ENCODE assay signal across 13 mouse cellular contexts in genomic region chr2:16365830-16366401, GRCm38 (mm10). TPM values are rescaled to one million over a fixed set of nuclear protein-coding genes. Genes with fewer than 3 reads are reported as not detected.
DNase-seq lines count a peak whose midpoint lies in the region; ATAC-seq and TF ChIP-seq lines count a peak whose summit lies in the region.
"Had no signal": no experiment of that assay in that cellular context is flagged by ENCODE, and none has a peak within 500 bp of the region (broad histone marks: within the 10 kb centered on the region; RNA-seq: fewer than 3 reads in every experiment).

No protein-coding gene starts in this region.

- peaks cover 11 to 20% of the 10 kb centered on the region in 2 experiments for H3K4me1 ChIP-seq in MEL (ENCODE audit: control insufficient read depth in 1 of 2, insufficient read depth in 2 of 2, low read length in 2 of 2)
- H3K4me1 ChIP-seq: embryonic facial prominence, embryonic 12.5 days; hindbrain, embryonic 15.5 days had no signal

- intact Hi-C loops in gastrocnemius, postnatal 36 days (cut with DNase I), result no loop called here

- no peak for TF ChIP-seq POLR2A in MEL (IDR thresholded peaks at IDR 0.05; ENCODE audit: control insufficient read depth in 1 of 2, insufficient read depth in 1 of 2, low read depth in 1 of 2, low read length in 2 of 2, poor library complexity in 1 of 2)

- H3K9ac ChIP-seq in MEL (ENCODE audit: control insufficient read depth, low read depth, low read length, poor library complexity, severe bottlenecking), result no peak overlapping the region
- H3K9ac ChIP-seq: embryonic facial prominence, embryonic 12.5 days; hindbrain, embryonic 15.5 days; liver, embryonic 15.5 days had no signal

- TF ChIP-seq RAD21 in MEL (IDR thresholded peaks at IDR 0.05; ENCODE audit: low read depth, low read length), result no peak

- TF ChIP-seq CTCF in MEL (IDR thresholded peaks at IDR 0.05 in 2 of 3, conservative IDR thresholded peaks at IDR 0.05 in 1 of 3; ENCODE audit: control insufficient read depth in 1 of 3, insufficient read depth in 1 of 3, low read depth in 2 of 3, low read length in 3 of 3, poor library complexity in 1 of 3, severe bottlenecking in 1 of 3), result no peak

- TF ChIP-seq EP300 in MEL (IDR thresholded peaks at IDR 0.05; ENCODE audit: low read depth in 1 of 2, low read length in 2 of 2), result no peak

- H3K4me3 ChIP-seq in MEL (ENCODE audit: control insufficient read depth in 1 of 2, insufficient read depth in 1 of 2, low read depth in 2 of 2, low read length in 2 of 2), result no peak overlapping the region
- H3K4me3 ChIP-seq: embryonic facial prominence, embryonic 12.5 days; hindbrain, embryonic 15.5 days; liver, embryonic 15.5 days had no signal

- DNase-seq in kidney, postnatal 10 days, result peak; percentile 31
- DNase-seq in kidney, adult 11 months, result no peak
- peak; percentile 36 for DNase-seq in MEL (ENCODE audit: low read depth, low spot score)
- peak; percentile 36 to 41 for DNase-seq in gastrocnemius, postnatal 36 days
- DNase-seq in lung, postnatal 10 days, result peak; percentile 45
- no peak for DNase-seq in c-Kit-positive CD71-positive TER-119-positive erythroid progenitor cells, embryonic 14.5 days (ENCODE audit: low spot score)
- no peak for DNase-seq in layer of hippocampus, postnatal 25 days (ENCODE audit: extremely low spot score in 1 of 2, low spot score in 1 of 2)
- DNase-seq: cerebellum, adult 11-12 months had no signal

- H3K36me3 ChIP-seq in MEL (ENCODE audit: control insufficient read depth in 1 of 2, insufficient read depth in 2 of 2, low read length in 2 of 2), result peaks cover 0 to 29% of the 10 kb centered on the region in 2 experiments; a peak in 2 of 4 replicates
- H3K36me3 ChIP-seq: embryonic facial prominence, embryonic 12.5 days; hindbrain, embryonic 15.5 days; liver, embryonic 15.5 days had no signal

- H3K79me2 ChIP-seq in MEL (ENCODE audit: control insufficient read depth, insufficient read depth, low read length, poor library complexity), result no peaks in the 10 kb centered on the region

- ATAC-seq in inflammation-experienced regulatory T-cells, adult 6 months, result no peak

- no peaks in the 10 kb centered on the region for H3K9me3 ChIP-seq in MEL (replicated peaks; ENCODE audit: insufficient read depth, low read length)
- H3K9me3 ChIP-seq: embryonic facial prominence, embryonic 12.5 days; hindbrain, embryonic 15.5 days; liver, embryonic 15.5 days had no signal

- H3K27me3 ChIP-seq in MEL (ENCODE audit: control insufficient read depth in 1 of 2, insufficient read depth in 2 of 2, low read length in 2 of 2), result no peaks in the 10 kb centered on the region
- H3K27me3 ChIP-seq: embryonic facial prominence, embryonic 12.5 days; hindbrain, embryonic 15.5 days; liver, embryonic 15.5 days had no signal

- H3K27ac ChIP-seq in MEL (ENCODE audit: control insufficient read depth, low read depth, low read length), result peak overlapping the region; percentile 52; the same call in 1 of the 2 replicates
- H3K27ac ChIP-seq: embryonic facial prominence, embryonic 12.5 days; hindbrain, embryonic 15.5 days; kidney, postnatal 0 days; liver, embryonic 15.5 days had no signal

TF ChIP-seq in MEL, 35 proteins besides CTCF, POLR2A, EP300 and RAD21:
- no peak for TF ChIP-seq MAX (IDR thresholded peaks at IDR 0.05; ENCODE audit: low read length)
- no peak for TF ChIP-seq ETS1 (IDR thresholded peaks at IDR 0.05; ENCODE audit: low read depth, low read length)
- no peak for TF ChIP-seq CHD2 (IDR thresholded peaks at IDR 0.05; ENCODE audit: low read length)
- no peak for TF ChIP-seq TCF12 (IDR thresholded peaks at IDR 0.05; ENCODE audit: low read depth, low read length)
- TF ChIP-seq POLR2AphosphoS2 (IDR thresholded peaks at IDR 0.05; ENCODE audit: low read length), result no peak
- TF ChIP-seq ZKSCAN1 (IDR thresholded peaks at IDR 0.05; ENCODE audit: low read depth, low read length), result no peak
- no peak for TF ChIP-seq NELFE (IDR thresholded peaks at IDR 0.05; ENCODE audit: low read depth, low read length)
- TF ChIP-seq SMC3 (IDR thresholded peaks at IDR 0.05; ENCODE audit: low read depth, low read length), result no peak
- no peak for TF ChIP-seq BHLHE40 (IDR thresholded peaks at IDR 0.05; ENCODE audit: borderline replicate concordance, low read depth, low read length)
TF ChIP-seq in MEL: peak in this region for 0.

RNA-seq across cellular contexts. Expression of gene Plxdc2, which starts 9.8 kb away (rescaled TPM):
- total RNA-seq in MEL (2012; rRNA removed), result not detected in 2 replicates
- polyA plus RNA-seq in MEL (2012; ENCODE audit: insufficient read depth in 1 of 2, insufficient read length in 2 of 2, low read depth in 1 of 2, low replicate concordance in 2 of 2, missing spikeins in 1 of 2), result not detected
- total RNA-seq in gastrocnemius, postnatal 36 days (2021), result 10 to 100 TPM; 12.5 to 13.3 TPM
- polyA plus RNA-seq in inflammation-experienced regulatory T-cells, adult 6 months (2017; shearing (Covaris generic)), result 1 to 10 TPM in 2 of 3 experiments, under 1 TPM in 1; 0.30 to 1.6 (median 1.0) TPM
- total RNA-seq in layer of hippocampus, postnatal 25 days (2021), result 10 to 100 TPM; 25.7 to 28.9 TPM

Comparison
In these comparisons a context has a peak if more than half of its experiments do, and no peak if none do; other contexts are left out.
1. DNase-seq: peak in kidney, postnatal 10 days (single experiment), MEL (single experiment), gastrocnemius, postnatal 36 days (2 of 2) and lung, postnatal 10 days (single experiment); none in kidney, adult 11 months (single experiment), c-Kit-positive CD71-positive TER-119-positive erythroid progenitor cells, embryonic 14.5 days (single experiment) and layer of hippocampus, postnatal 25 days (0 of 2).
2. RNA of gene Plxdc2, which starts 9.8 kb away (total RNA-seq): 25.7 to 28.9 TPM in layer of hippocampus, postnatal 25 days and 12.5 to 13.3 TPM in gastrocnemius, postnatal 36 days; not detected in MEL; every median in the first group is over 10 times any median in the second.